Mouse (Mus musculus) layer of hippocampus, adult 9-10 months (tissue): Measurements from ENCODE around the gene Prdm11.

Experiments
- DNase-seq: peaks from one replicate; pipeline ENCODE4 v3.0.0; 2022; ENCODE audit warnings: low spot score

The Prdm11 gene

GRCm38 (mm10) chr2:93011465-93011864 is 34.5 kb downstream of the Prdm11 start:
- DNase-seq: no peak

GRCm38 (mm10) chr2:93007967-93008685 is 37.8 kb downstream of the Prdm11 start:
- no peak for DNase-seq

- DNase-seq: no peak
Observed at GRCm38 (mm10) chr2:93005028-93005427, 40.9 kb downstream of the Prdm11 start.

- no peak for DNase-seq
Observed at GRCm38 (mm10) chr2:92991976-92992375, 54.0 kb downstream of the Prdm11 start.

- no peak for DNase-seq
Observed at GRCm38 (mm10) chr2:92989593-92989992, 56.4 kb downstream of the Prdm11 start.

GRCm38 (mm10) chr2:92987901-92988631 is 57.9 kb downstream of the Prdm11 start:
- DNase-seq: no peak

GRCm38 (mm10) chr2:92987108-92987618 is 58.8 kb downstream of the Prdm11 start:
- DNase-seq: no peak

- DNase-seq: no peak
Observed at GRCm38 (mm10) chr2:92985600-92985999, 60.4 kb downstream of the Prdm11 start.

- no peak for DNase-seq
Observed at GRCm38 (mm10) chr2:92985171-92985570, 60.8 kb downstream of the Prdm11 start.

- no peak for DNase-seq
Observed at GRCm38 (mm10) chr2:92984321-92985108, 61.5 kb downstream of the Prdm11 start.

- DNase-seq: no peak
Observed at GRCm38 (mm10) chr2:92983273-92983620, 62.7 kb downstream of the Prdm11 start.

- DNase-seq: peak; percentile 33
Observed at GRCm38 (mm10) chr2:92982591-92983272, 63.2 kb downstream of the Prdm11 start.

GRCm38 (mm10) chr2:92980165-92980564 is 65.8 kb downstream of the Prdm11 start:
- DNase-seq: no peak

GRCm38 (mm10) chr2:92975031-92975790 is 70.8 kb downstream of the Prdm11 start:
- DNase-seq: no peak

- no peak for DNase-seq
Observed at GRCm38 (mm10) chr2:92973646-92974045, 72.3 kb downstream of the Prdm11 start.

GRCm38 (mm10) chr2:92972071-92972470 is 73.9 kb downstream of the Prdm11 start:
- no peak for DNase-seq

GRCm38 (mm10) chr2:92971536-92971935 is 74.4 kb downstream of the Prdm11 start:
- no peak for DNase-seq

- no peak for DNase-seq
Observed at GRCm38 (mm10) chr2:92971069-92971468, 74.9 kb downstream of the Prdm11 start.

- no peak for DNase-seq
Observed at GRCm38 (mm10) chr2:92967839-92968166, 78.2 kb downstream of the Prdm11 start.

GRCm38 (mm10) chr2:92967032-92967838 is 78.7 kb downstream of the Prdm11 start:
- DNase-seq: no peak

- no peak for DNase-seq
Observed at GRCm38 (mm10) chr2:92966257-92966656, 79.7 kb downstream of the Prdm11 start.
